Mouse (Mus musculus) telencephalon, adult 2 months (tissue): ENCODE measurements around the gene Tacr1.

Experiments
- DNase-seq: peaks from one replicate; pipeline ENCODE4 v3.0.0-alpha.2; 2011; ENCODE audit warnings: low read depth, low spot score

Tacr1 gene

DNA sequence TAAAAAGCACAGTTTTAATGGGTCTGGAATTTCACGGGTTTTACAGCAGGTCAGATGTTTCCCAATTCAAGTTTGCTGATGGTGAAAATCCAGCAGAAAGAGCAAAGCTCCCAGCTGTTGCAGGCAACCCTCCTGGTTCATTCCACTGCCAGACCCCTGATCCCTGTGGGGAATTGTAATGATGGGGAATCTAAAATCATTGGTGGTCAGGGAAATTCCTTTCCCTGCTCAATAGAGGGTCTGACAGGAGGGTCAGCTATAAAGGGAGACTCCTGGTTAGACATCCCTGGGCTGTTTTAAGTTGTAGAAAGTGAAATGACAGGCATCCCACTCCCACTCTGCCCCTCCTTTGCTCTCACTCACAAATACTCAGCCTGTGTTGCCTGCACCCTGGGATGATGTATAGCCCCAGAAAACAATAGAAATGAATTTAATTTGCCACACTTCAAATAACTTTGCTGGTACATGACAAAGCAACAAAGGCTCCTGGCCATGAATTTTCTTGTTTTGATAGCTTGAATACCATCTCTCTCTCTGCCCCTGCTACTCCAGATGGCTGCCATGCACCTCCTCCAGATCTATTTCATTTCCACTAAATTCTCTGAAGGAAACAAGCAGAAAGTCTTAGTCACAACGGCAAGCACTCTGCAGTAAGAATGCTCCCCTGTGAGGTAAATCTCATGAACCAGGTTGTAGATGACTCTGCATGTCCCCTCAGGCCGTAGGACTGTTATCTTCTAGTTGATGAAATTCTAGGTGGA is 123.2 kb downstream of the Tacr1 start:
- peak; percentile 22 for DNase-seq

DNA sequence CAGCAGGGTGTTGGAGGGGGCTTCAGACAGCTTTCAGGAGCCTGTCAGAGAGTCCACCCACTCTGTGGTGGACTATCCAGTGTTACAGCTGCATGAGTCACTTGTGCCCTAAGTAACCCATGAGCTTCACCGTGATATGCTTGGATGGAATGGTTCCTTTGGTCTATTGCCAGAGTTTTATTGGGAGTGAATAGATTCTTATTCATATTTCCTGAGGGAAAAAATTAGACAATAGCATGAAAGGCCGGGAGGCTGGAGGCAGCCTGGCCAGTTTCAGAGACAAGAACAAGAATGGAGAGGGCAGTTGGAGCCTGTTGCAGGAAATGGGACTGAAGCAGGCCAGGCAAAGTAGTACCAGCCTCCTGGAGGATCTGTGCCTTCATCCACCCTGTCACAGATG is 126.5 kb downstream of the Tacr1 start:
- no peak for DNase-seq

DNA sequence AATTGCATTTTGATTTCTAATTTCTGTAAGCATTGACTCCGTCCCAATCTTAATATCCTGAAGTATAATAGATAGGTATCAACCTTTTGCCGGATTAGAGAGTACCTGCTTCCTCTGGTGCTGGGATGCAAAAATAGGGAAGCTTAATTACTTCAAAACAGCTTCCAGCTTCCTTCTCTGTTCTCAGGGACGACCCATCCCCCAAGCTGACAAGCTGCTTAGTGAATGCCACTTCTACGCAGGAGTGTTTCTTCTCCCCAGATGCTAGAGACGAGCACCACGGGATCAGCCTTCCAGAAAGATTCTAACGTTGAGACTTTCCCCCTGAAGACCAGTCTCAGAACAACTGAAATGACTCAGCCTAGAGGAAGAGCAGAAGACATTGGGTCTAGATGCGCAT is 134.5 kb downstream of the Tacr1 start:
- no peak for DNase-seq

DNA sequence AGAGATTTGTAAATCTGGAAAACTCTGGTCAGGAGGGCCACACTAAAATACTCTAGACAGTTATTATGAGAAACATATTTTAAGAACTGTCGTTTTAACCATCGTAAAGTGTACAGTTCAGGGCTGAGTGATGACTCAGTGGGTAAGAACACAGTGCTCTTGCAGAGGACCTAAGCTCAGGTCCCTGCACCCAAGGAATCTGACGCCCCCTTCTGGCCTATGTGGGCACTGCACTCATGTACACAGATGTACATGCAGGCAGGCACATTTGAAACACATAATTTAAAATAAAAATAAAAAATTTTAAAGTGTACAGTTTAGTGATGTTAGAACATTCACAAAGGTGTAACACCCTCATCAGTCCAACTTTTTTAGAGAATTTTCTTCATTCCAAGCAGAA is 147.1 kb downstream of the Tacr1 start:
- no peak for DNase-seq

DNA sequence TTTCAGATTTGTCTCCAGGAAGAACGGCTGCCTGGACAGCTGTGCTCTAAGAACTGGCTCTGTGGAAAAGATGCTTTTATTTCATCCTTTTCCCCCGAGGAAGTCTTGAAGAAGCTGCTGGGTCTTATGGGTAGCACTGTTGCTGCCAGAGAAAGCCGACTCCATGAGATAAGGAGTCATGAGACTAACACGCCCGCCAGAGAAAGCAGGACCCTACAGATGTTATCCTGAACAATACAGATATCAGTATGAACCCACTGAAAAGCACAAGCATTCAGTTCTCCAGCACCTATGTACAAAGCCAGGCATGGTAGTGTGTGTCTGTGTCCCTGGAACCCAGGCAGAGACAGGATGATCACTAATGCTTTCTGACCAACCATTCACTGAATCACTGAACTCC is 173.3 kb downstream of the Tacr1 start:
- DNase-seq = no peak

DNA sequence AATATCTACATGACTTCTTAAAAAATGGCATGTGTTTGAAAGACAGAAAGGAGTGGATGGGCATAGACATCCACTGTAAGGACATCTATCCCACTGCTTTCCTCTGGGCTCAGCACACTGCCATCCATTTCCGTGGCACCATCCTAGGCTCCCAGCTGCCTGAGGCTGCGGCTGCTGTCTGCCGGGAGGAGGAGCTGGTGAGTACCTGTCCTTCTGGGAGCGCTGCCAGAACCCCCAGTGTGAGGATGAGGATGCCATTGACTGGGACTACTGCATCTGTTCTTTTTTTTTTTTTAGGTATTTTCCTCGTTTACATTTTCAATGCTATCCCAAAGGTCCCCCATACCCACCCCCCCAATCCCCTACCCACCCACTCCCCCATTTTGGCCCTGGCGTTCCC is 183.3 kb downstream of the Tacr1 start:
- DNase-seq = no peak

DNA sequence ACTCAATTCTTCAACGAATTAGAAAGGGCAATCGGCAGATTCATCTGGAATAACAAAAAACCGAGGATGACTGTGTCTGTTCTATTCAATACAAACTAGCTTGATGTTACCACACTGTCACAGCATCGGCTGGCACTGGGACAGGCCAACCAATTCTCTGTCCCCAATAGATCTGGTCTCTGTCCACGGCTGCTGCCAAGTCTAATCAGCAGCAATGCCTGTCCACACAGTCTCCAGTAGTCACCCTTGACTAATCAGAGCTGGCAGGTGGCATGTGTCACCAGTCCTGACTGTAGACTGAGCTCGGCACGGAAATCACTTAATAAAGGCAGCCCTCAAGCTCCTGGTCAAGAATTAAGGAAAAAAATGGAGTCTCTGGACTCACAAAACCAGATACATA is 187.3 kb downstream of the Tacr1 start:
- DNase-seq = no peak

DNA sequence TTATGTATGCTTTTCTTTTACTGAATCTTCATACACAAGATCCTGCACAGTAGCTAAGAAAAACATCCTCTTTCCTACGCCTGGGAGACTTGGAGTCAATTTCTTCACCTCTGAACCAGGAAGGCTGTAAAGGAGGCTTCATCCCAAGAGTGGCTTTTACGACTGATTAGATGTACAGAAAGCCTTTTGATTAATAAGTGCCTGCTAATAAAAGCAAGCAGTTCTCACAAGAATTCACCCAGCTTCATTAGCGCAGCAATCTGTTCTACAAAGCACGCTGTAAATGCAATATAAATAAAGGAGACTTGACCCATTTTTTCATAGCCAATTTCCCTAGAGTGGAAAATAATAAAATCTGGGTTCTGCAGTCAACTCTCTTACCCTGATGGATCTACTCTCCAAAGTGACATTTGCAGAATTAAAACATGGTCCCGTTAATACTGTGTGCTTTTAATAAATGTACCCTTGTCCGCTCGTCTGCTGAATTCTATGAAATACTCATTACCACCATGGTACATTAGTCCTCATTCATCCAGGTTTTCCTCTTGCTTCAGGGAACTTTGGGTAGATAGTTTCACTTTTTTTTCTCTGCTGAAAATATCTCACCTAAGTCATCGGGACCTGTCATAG is 193.4 kb downstream of the Tacr1 start:
- peak; percentile 10 for DNase-seq

DNA sequence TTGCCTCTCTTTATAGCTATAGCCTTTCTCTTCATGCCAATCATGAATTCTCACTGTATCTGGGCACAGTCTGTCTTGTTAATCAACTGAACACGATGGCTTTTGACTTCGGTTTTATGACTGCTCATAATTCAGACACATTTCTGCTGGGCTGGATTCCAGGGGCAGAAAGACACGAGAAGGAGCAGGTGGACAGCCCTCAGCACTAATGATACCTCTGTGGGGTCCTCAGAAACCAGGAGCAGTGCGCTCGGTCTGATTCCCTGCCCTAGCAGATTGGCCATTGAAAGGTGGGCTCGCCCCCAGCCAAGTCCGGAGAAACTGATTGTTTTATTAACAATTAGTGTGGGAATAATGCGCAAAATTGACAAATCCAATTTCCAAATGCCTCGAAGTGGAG is 201.1 kb downstream of the Tacr1 start:
- no peak for DNase-seq

DNA sequence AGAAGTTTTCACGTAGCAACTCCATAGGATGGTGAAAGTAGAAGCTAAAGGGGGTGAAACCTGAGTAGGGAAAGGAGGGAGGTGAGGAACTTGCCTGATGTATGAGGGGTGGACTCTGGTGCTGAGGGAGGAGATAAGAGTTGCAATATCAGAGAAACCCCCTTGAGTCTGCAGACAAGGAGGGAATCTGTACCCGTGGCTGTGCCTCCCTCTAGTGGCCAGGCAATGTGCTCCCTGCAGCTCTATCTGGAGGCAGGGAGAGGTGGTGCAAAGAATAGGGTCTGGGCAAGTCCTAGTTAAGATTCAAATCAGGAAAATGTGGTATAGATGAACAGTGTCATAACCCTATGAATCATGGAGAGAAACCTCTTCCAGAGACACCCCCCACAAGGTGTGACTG is 201.5 kb downstream of the Tacr1 start:
- DNase-seq = peak; percentile 15

DNA sequence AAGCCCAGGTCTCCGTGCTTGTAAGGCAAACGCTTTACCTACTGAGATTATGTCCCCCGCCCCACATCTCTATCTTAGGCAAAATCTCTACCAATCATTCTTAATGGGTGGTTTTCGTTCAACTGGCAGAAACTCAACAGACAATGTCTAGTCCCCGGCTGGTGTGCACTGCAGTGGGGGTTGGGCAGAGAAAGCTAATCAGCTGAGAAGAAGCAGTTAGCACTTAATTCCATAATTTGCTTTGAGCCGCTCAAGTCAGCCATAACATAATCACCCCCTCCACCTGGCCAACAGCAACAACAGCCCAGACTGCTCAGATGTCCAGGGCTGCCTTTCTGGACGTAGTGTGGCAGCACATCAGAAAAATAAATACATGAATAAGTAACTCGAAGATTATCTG is 202.7 kb downstream of the Tacr1 start:
- no peak for DNase-seq

DNA sequence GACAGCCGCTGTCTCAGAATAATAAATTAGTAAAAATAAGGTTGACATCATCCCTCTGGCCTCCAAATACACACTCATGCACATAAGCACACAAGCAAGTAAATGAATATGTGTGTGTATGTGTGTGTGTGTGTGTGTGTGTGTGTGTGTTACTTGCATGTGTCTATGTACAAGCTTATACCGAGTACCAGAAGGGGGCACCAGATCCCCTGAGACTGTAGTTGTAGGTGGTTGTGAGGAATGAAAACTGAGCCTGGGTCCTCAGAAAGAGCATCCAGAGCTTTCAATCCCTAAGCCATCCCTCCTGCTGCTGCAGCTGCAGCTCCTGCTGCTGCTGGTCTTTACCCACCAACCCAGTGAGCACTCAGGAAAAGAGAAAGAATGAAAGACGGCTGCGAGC is 206.6 kb downstream of the Tacr1 start:
- no peak for DNase-seq

DNA sequence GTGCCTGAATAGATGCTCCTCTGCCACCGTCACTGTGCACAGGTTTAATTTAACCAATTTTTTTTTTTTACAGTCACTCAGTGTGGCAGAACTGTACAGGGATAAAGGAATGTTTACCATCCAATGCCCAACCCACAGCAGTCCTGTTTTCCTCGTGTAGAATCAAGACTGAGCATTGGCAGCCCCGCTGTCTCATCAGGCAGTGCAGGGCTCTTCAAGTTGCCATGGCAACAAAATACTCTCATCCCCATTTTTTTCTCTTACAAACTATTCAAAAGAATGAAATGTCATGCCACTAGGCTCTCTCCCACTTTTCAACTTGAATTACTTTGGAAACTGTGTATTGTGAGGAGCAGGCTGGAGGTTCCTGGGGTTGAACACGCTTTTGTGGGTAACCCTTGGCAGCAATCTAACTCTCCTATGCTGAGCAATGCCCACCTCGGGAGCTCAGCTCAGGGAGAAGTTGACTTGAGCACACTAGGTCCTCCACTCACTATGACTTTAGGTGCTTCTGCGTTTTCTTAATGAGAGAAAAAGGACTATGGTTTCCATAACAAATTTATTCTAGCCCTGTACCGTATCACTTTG is 207.3 kb downstream of the Tacr1 start:
- DNase-seq = peak; percentile 11
